Mouse (Mus musculus) naive thymus-derived CD4-positive, alpha-beta T cell, adult 5 months (primary cell): ENCODE measurements around the gene Otub1. TPM values are rescaled to one million over a fixed set of nuclear protein-coding genes. Genes with fewer than 3 reads are reported as not detected.

Experiments used
- polyA plus RNA-seq: library from polyadenylated mRNA; unstranded; fragments of 100-300 nt; shearing (Covaris generic); gene quantifications from one replicate; pipeline ENCODE4 v1.2.1, GENCODE M21; 2017

The Otub1 gene
- 61.1 TPM for polyA plus RNA-seq

DNA sequence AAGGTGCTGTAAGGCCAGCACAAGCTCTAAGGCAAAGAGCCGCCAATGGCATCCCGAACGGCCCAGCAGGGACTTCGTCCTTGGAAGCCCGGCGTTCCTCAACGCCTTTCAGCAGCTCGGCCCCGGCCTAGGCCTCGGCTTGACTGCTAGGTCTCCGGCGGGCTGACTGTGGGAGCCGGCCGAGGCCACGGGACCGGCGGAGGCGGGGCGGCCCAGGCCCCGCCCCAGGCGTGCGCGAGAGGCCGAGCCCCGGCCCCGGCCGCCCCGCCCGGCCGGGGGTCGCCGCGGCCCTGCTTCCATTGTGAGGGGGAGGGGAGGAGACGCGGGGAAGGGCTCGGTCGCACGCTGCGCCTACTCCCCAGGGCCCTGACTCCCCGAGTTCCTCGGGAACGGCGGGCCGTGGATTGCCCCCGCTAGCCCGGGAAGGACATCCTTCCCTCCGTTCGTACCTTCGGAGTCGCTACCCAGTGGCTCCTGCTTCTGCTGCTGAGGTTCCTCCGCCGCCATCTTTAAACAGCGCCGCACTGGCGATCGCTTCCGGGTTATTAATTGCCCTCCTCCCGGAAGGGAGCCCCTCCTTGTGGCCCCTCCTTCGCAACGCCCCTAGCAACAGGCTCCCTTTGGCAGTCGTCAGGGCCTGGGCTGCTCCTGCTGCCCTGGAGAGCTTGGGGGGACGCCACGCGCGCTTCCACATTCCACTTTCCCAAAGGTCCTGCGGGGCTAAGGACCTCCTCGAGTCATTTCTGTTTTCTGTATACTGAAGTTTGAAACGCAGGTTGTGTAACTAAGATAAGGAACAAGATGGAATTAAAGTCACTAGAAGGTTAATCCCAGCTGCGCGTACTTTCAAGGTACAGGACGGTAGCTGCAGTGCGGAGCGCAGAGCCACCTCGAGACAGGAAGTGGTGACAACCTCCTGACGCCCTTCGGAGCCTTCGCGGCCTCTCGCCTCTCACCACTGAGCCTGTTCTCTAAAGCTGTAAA is at the start of gene Otub1:
Gene Otub1 (minus strand): TSS at position 564 of the 984 bp plus-strand sequence.

DNA sequence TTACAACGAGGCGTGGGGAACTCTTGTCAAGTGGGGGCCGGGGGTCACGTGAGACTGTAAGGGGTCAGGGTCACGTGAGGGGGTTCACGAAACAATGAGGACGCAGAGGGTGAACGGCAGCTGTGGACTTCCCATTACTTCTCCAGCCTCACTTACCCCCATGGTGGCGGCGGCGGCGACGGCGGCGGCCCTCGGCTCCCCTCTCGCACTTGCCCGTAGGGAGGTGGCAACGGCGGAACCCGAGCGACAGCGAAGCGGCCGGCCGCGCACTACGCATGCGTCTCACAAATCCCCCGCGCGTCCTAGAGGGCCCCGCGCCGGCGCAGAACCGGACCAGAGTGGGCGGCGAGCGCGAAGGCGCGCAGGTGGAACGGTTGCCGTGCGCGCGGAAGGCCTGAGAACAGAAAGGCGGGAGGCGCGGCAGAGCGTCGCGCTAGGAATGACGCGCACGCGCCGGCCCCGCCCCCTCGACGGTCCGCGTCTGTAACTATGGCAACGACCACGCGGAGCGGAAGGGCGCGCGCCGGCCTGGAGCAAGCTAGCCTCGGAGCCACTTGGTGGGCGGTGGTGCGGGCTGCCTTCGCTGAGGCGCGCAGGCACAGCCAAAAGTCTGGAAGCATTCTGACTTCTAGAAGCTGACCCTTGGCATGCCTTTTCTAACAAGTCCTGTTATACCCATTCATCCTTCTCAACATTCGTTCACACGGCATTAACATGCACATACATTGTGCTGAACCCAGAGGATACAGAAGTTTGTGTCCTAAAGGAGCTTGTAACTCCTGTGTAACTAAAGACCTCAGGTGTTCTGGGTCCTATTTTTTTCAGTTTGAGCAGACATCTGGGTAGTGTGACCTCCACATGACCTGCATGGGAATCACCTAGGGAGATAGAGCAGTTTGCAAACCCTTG is 34.9 kb upstream of the Otub1 start, which contains the start of gene Naa40:
Gene Naa40 (minus strand): TSS at position 402 of the 909 bp plus-strand sequence.

DNA sequence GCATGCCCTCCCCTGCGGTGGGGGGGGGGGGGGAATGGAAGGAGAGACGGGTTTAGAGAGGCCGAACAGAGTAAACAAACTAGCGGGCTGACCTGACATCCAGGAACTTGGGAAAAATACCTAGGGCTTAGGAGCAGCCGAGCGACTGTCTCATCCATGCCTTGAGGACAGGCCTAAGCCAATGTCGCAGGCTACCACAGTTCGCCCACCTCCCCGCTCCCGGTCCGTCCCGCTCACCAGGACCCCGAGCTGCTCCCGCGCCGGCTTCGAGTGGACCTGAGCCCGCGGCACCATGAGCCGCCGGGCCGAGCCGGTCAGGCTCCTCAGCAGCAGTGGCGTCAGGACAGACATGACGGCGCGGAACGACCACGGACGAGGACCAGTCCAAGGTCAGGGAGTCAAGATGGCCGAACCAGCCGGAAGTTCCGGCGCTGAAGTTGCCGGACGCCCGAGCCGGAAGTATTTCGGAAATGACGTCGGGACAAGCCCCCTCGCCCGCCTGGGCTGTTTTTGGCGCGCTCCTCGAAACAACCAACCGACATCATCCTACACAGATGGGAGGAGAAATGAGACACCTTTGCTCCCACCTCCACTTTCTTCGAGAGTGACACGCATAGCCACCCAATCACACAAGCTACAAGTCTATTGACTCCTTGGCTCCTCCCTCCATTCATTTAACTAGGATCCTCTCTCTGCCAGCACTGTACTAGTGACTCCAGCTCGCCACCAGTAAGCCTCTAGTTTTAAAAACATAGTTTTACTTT is 11.2 kb upstream of the Otub1 start, which contains the start of gene Cox8a:
Gene Cox8a (minus strand): TSS at position 455 of the 764 bp plus-strand sequence.

Other genes with a start within 250 kb of the Otub1 start
- gene Ppp1r14b, start 231.3 kb downstream of the Otub1 start, polyA plus RNA-seq: 131 TPM
- gene Plcb3, start 229.8 kb downstream of the Otub1 start, polyA plus RNA-seq: 8.5 TPM
- 18.6 TPM for gene Fkbp2, start 225.8 kb downstream of the Otub1 start, polyA plus RNA-seq
- 6.1 TPM for gene Vegfb, start 218.7 kb downstream of the Otub1 start, polyA plus RNA-seq
- 36.2 TPM for gene Dnajc4, start 213.7 kb downstream of the Otub1 start, polyA plus RNA-seq
- gene Nudt22, start 210.2 kb downstream of the Otub1 start, polyA plus RNA-seq: 4.6 TPM
- 4.1 TPM for gene Trpt1, start 210.2 kb downstream of the Otub1 start, polyA plus RNA-seq
- 241 TPM for gene Fermt3, start 186.8 kb downstream of the Otub1 start, polyA plus RNA-seq
- 197 TPM for gene Stip1, start 166.3 kb downstream of the Otub1 start, polyA plus RNA-seq
- 34.3 TPM for gene Macrod1, start 149.5 kb downstream of the Otub1 start, polyA plus RNA-seq
- not detected for gene Flrt1, start 100.6 kb downstream of the Otub1 start, polyA plus RNA-seq
- gene Cox8a, start 11.3 kb upstream of the Otub1 start, polyA plus RNA-seq: 377 TPM
- 34.3 TPM for gene Naa40, start 34.9 kb upstream of the Otub1 start, polyA plus RNA-seq
- gene Rcor2, start 61.0 kb upstream of the Otub1 start, polyA plus RNA-seq: 3.1 TPM
- 239 TPM for gene Mark2, start 135.5 kb upstream of the Otub1 start, polyA plus RNA-seq
- 31.4 TPM for gene Spindoc, start 176.7 kb upstream of the Otub1 start, polyA plus RNA-seq
- 0.36 TPM for gene 2700081O15Rik, start 211.3 kb upstream of the Otub1 start, polyA plus RNA-seq